Mouse (Mus musculus): ENCODE measurements at regions not wholly inside any gene's neighbourhood (a gene's known extent, or its start where the extent isn't known, plus 50 kb on each side); places are given as distances from the start of the nearest gene placed in this dataset.

DNA sequence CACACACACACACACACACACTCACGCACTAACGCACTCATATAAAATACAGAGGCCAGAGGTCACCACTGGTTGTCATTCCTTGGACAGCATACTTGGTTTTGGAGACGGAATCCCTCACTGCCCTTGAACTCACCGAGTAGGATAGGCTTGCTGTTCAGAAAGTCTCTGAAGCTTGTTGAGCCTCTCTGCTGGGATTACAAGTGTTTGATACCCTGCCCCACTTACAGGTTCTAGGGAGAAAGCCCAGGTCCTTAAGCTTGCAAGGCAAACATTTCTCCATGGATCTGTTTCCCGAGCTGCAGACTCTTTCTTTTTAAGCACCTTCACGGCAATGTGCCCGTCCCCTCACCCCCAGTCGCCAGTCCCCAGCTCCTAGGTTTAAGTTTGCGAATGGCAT, 254.0 kb upstream of the Hs6st1 start:
- intact Hi-C loops (cut with DNase I), result no loop called here
- DNase-seq (ENCODE audit: low spot score in 2 of 2), result no peak

DNA sequence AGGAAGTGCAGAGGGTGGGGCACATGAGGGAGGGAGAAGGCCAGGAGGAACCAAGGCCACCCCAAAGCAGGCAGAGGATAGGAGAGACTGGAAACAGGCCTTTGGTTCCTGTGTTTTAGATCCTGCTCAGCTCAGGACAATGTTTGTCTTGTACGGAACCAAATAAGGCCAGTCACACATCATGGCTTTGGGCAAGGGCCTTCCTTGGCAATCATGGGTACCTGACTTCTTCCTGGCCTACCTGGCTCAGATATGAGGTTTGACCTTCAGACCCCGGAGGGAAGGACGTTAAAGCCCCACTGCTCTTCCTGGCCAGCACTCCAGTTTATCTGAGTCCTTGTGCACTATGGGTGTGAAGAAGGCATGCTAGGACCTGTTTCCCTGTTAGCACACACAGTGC, 253.4 kb upstream of the Hs6st1 start:
- intact Hi-C loops (cut with DNase I), result no loop called here
- no peak for DNase-seq (ENCODE audit: low spot score in 2 of 2)

DNA sequence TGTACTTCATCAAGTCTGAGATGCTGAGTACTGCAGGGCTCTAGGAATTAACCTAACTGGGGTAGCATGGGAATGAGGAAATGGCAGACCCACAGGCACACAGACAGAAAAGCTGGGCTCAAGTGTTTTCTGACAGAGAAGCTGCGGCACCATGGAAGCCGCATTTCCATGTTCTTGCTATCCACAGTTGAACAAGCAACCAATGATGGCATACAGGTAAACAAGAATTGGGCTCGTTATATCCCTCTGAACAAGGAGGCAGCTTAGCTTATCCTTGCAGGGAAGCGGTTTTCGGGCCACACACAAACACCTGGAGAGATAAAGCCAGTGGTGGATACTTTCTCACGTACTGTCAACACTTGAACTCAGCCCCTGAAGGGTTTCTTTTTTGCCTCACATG, 246.4 kb upstream of the Hs6st1 start:
- DNase-seq (ENCODE audit: low spot score in 2 of 2), result no peak
- intact Hi-C loops (cut with DNase I), result no loop called here

GRCm38 (mm10) chr1:35822376-35823202, 245.6 kb upstream of the Hs6st1 start:
- no peak for DNase-seq (ENCODE audit: low spot score in 2 of 2)
- intact Hi-C loops (cut with DNase I), result no loop called here

DNA sequence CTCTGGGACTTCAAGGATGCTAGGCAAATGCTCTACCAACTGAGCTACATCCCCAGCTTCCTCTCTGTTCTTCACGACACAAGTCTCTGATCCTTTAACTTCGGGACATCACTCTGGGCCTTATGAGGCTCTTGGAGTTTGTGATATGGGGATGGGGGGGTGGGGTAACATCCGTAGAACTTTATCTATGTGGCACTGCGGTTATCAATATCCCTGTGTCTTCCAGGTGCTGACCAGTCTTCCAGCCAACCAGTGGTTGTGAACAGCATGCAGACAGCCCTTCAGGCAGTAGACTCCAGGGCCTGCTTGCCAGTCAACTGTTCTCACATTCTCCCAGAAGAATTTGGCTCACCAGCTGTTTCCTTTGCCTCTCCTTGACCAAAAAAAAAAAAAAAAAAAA, 244.7 kb upstream of the Hs6st1 start:
- intact Hi-C loops (cut with DNase I), result no loop called here
- DNase-seq (ENCODE audit: low spot score in 2 of 2), result no peak

DNA sequence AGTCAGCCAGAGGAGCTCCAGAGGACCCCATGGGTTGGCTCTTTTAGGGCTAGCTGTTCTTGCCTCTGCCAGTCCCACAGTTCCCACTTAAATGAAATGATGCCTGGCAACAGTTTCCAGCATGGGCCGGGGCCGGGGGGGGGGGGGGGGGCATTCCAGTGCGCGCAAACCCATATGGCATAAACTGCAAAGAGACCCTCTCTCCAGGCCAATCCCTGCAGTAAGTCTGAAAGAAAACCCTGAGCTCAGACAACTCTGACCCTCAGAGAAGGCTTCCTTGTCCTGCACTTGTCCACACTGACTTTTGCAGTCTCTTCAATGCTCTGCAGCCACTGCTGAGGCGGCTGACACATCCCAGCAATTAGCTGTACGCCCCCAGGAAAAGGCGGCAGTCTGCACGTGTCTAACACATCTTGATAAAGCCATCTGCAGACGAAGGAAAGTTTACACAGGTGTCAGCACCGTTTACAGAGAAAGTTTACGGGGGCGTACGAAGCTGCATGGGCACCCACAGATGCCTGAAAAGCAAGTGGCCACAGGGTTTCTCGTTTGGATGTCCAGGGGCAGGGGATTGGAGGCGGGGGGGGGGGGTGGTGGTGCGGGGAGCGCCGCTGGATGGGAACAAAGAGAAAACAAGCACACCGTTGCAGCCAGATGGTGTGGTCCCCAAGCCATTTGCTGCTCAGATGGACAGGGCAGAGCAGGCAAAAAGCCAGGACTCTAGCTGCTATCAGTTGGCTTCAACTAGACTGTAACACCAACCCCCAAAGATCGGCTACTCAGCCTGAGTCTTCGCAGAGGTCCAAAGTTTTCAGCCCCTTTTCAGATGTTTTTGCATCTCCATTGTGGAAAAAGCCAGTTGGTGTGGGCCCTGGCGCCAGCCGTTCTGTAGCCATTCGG, 244.0 kb upstream of the Hs6st1 start:
- DNase-seq (ENCODE audit: low spot score in 2 of 2), result no peak
- intact Hi-C loops (cut with DNase I), result no loop called here

DNA sequence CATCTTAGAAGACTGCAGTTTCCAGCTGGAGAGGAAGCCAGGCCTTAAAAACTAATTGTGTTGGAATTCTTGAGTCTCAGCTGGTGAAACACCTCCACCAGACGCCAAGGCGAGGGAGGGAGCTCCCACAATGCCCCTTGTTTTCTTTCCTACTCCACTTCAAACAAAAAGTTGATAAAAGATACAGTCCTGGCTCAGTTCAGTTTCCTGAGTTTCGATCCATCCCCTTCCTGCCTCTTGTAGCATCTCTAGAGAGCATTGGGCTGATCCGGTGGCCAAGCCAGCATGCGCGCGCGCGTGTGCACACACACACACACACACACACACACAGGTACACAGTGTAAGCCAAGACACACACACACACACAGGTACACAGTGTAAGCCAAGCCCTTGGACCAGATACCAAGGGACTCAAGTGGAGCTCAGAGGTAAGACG, 242.7 kb upstream of the Hs6st1 start:
- intact Hi-C loops (cut with DNase I), result no loop called here
- no peak for DNase-seq (ENCODE audit: low spot score in 2 of 2)

DNA sequence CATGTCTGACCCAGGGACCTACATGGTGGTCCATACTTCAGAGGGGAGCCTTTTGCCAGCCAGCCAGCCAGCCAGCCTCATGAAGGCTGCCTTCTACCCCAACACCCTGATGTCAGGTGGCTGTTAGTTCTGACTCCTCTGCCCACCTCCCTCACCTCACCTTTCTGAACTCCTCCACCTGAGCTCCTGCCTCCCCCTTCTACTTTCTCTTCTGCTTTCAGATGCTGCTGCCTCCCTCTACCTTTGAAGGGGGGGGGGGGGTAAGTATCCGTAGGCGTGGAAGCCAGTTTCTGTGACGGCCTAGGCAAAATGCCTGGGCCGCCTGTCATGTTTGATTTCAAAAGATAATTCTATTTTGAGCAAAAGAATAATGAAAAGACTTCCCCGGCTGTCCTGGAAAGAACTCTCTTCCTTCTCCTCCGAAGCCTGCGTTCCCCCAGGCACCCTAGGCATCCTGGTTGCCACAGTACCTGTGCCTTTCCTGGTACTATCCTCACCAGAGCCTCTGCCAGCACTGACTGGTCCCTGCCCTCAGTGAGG, 241.6 kb upstream of the Hs6st1 start:
- no peak for DNase-seq (ENCODE audit: low spot score in 2 of 2)
- intact Hi-C loops (cut with DNase I), result no loop called here

- intact Hi-C loops (cut with DNase I), result no loop called here
Measured at GRCm38 (mm10) chr1:35827471-35827870, 240.7 kb upstream of the Hs6st1 start.

DNA sequence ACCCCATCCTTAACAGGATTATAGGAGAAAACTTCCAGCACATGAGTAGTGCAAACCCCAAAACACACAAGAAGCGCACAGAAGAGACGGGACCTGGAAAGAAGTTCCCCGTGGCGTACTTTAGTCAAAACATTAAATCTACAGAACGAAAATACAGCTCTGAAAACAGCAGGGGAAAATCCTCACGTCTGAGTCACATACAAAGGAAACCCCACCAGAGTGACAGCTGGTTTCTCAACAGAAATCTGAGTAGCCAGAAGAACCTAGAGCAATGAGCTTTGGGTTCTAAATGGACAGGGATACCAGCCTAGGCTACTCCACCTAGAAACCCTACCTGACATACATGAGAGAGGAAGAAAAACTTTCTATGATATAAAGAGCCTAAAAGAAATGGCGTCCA, 234.0 kb upstream of the Hs6st1 start:
- intact Hi-C loops (cut with DNase I), result no loop called here
- no peak for DNase-seq (ENCODE audit: low spot score in 2 of 2)

More at GRCm38 (mm10) chr1:35827471-35827870, 240.7 kb upstream of the Hs6st1 start:
- DNase-seq (ENCODE audit: low spot score in 2 of 2), result no peak

- intact Hi-C loops (cut with DNase I), result no loop called here
- DNase-seq (ENCODE audit: low spot score in 2 of 2), result no peak
Measured at GRCm38 (mm10) chr1:35836552-35836951, 231.6 kb upstream of the Hs6st1 start.

GRCm38 (mm10) chr1:35838625-35839024, 229.6 kb upstream of the Hs6st1 start:
- intact Hi-C loops (cut with DNase I), result no loop called here
- no peak for DNase-seq (ENCODE audit: low spot score in 2 of 2)

GRCm38 (mm10) chr1:35839446-35839845, 228.8 kb upstream of the Hs6st1 start:
- no peak for DNase-seq (ENCODE audit: low spot score in 2 of 2)
- intact Hi-C loops (cut with DNase I), result no loop called here

DNA sequence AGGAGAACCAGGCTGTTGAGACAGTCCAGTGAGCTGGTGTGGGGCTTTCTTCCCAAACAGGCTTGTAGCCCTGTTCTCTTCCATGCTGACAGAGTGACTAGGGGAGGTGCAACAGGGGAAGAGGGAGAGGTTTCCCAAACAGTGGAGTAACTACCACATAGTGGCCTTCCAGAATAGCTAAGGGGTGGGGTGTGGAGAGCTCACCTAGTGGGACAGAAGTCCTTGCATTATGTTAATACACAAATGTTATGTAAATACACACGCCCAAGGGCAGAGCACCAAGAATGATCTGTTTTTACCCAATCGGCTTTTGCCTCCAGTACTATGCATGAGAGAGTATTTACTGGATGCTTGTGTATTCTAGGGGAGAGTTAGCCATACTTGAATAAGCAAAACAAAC, 226.6 kb upstream of the Hs6st1 start:
- intact Hi-C loops (cut with DNase I), result no loop called here
- no peak for DNase-seq (ENCODE audit: low spot score in 2 of 2)

GRCm38 (mm10) chr1:35842707-35843106, 225.5 kb upstream of the Hs6st1 start:
- no peak for DNase-seq (ENCODE audit: low spot score in 2 of 2)
- intact Hi-C loops (cut with DNase I), result no loop called here

DNA sequence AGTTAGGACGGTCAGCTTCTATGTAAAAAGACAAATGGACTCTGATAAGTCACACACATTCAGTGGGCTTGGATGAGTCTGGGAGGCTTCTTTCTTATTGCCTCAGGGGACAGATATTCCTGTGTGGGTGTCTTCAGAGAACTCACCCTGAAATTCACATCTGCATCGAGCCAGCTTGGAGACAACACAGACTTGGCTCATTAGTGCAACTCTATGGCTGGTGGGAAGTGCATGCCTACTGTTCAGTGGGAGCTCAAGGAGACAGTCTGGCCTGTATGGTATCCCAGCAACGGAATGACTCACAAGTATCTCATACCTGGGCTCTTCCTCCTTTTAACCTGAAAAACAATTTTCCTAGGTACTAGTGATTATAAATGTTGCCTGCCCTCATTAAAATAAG, 224.6 kb upstream of the Hs6st1 start:
- intact Hi-C loops (cut with DNase I), result no loop called here
- no peak for DNase-seq (ENCODE audit: low spot score in 2 of 2)

GRCm38 (mm10) chr1:35846224-35846936, 221.8 kb upstream of the Hs6st1 start:
- intact Hi-C loops (cut with DNase I), result no loop called here
- no peak for DNase-seq (ENCODE audit: low spot score in 2 of 2)

DNA sequence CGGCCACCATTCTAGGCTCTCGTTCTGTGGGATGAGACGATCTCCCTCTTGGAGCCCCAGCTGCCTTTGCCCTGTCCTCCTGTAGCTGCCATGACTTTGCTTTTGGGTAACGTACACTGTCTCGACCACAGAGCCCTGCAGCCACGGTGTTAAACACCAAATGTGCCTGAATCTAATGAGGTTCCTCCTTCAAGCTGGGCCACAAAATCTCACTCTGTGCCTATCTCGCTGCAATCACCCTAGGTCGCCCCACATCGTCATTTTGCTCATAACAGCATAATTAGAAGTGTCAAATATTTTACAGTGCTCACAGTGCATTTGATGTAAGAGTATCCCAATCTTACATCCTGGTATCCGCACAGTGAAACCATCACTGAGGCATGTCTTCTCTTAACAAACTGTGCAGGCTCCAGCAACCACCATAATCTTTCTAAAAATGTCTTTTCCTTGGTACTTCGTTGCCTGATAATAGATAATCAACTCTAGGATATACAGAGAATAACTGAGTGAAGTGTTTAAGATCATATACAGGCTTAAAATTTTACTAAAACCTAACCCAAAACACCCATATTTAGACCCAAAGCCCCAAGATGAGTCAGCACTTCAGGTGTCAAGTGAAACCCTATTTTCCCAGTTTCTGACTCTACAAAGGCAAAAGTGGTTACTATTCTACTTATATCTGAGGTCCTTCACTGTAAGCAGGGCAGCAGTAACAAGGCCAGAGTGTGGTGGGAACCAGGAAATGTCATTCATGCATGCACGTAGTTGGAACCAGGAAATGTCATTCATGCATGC, 219.8 kb upstream of the Hs6st1 start:
- intact Hi-C loops (cut with DNase I), result no loop called here
- no peak for DNase-seq (ENCODE audit: low spot score in 2 of 2)
